Mouse (Mus musculus) testis, adult 2 months (tissue): ENCODE measurements around the gene Frat1. TPM values are rescaled to one million over a fixed set of nuclear protein-coding genes. Genes with fewer than 3 reads are reported as not detected.

Source experiments
- H3K27ac ChIP-seq: fragments of 200-500 bp; 2 replicates; pipeline ENCODE4 v1.5.1; 2012; ENCODE audit warnings: low read depth, low read length; ENCODE audit not compliant: control insufficient read depth, insufficient read depth
- H3K27me3 ChIP-seq: fragments of 200-500 bp; 2 replicates; pipeline ENCODE4 v1.6.1; 2012; ENCODE audit warnings: mild to moderate bottlenecking, low read length, moderate library complexity; ENCODE audit not compliant: control insufficient read depth, insufficient read depth
- H3K36me3 ChIP-seq: fragments of 200-500 bp; 2 replicates; pipeline ENCODE4 v1.6.1; 2012; ENCODE audit warnings: mild to moderate bottlenecking, low read length; ENCODE audit not compliant: control insufficient read depth, insufficient read depth
- H3K4me1 ChIP-seq: fragments of 200-500 bp; 2 replicates; pipeline ENCODE4 v1.6.1; 2012; ENCODE audit warnings: low read length; ENCODE audit not compliant: control insufficient read depth, insufficient read depth
- H3K4me3 ChIP-seq: fragments of 200-500 bp; 2 replicates; pipeline ENCODE4 v1.5.1; 2012; ENCODE audit warnings: low read depth, mild to moderate bottlenecking, low read length, moderate library complexity, mixed read lengths; ENCODE audit not compliant: control insufficient read depth
- CTCF ChIP-seq: fragments of 200-500 bp; IDR thresholded peaks from 2 replicates; pipeline ENCODE4 v1.5.1; 2012; ENCODE audit warnings: low read depth, mild to moderate bottlenecking, inconsistent platforms, low read length, moderate library complexity; ENCODE audit not compliant: control insufficient read depth, insufficient read depth, insufficient replicate concordance
- POLR2A ChIP-seq: fragments of 200-500 bp; IDR thresholded peaks from 2 replicates; pipeline ENCODE4 v1.6.1; 2012; ENCODE audit warnings: low read depth, mild to moderate bottlenecking, inconsistent platforms, low read length, moderate library complexity; ENCODE audit not compliant: control insufficient read depth
- polyA plus RNA-seq: library from polyadenylated mRNA; depleted of rRNA; stranded (reverse); fragments of >200 nt; gene quantifications from 2 replicates; pipeline ENCODE4 v1.2.3, GENCODE M21; 2012; rRNA removed

The Frat1 gene
- polyA plus RNA-seq: 103 and 140 TPM in 2 replicates

- TF ChIP-seq POLR2A: peak; percentile 51; the same call in 1 of the 2 replicates
- TF ChIP-seq CTCF: no peak
Measured at GRCm38 (mm10) chr19:41829381-41830105, at the start of gene Frat1. Frat1 (plus strand) TSS chr19:41829970.

GRCm38 (mm10) chr19:41786896-41787295 is 42.9 kb upstream of the Frat1 start:
- no peaks in the 10 kb centered on the region for H3K27me3 ChIP-seq
- no peak overlapping the region for H3K27ac ChIP-seq
- H3K36me3 ChIP-seq: peaks cover 3% of the 10 kb centered on the region
- no peaks in the 10 kb centered on the region for H3K4me1 ChIP-seq
- H3K4me3 ChIP-seq: no peak overlapping the region
- TF ChIP-seq CTCF (no peak), POLR2A (no peak)

More at GRCm38 (mm10) chr19:41829381-41830105, at the start of gene Frat1:
- peaks cover 9% of the 10 kb centered on the region; the same call in 1 of the 2 replicates for H3K27me3 ChIP-seq
- H3K36me3 ChIP-seq: no peaks in the 10 kb centered on the region
- peaks cover 16% of the 10 kb centered on the region for H3K4me1 ChIP-seq
- peak within 1 kb of the TSS; percentile 86 for H3K27ac ChIP-seq
- H3K4me3 ChIP-seq: peak within 1 kb of the TSS; percentile 97

- Histone ChIP-seq H3K4me3 (no peak overlapping the region), H3K27me3 (no peaks in the 10 kb centered on the region), H3K36me3 (peaks cover 3% of the 10 kb centered on the region), H3K4me1 (no peaks in the 10 kb centered on the region), H3K27ac (no peak overlapping the region)
- TF ChIP-seq CTCF: no peak
- TF ChIP-seq POLR2A: no peak
Measured at GRCm38 (mm10) chr19:41789110-41789961, 40.4 kb upstream of the Frat1 start.

GRCm38 (mm10) chr19:41791384-41791783 is 38.4 kb upstream of the Frat1 start:
- Histone ChIP-seq H3K36me3 (peaks cover 2% of the 10 kb centered on the region; the same call in 1 of the 2 replicates), H3K4me3 (no peak overlapping the region), H3K27ac (no peak overlapping the region), H3K4me1 (no peaks in the 10 kb centered on the region), H3K27me3 (no peaks in the 10 kb centered on the region)
- TF ChIP-seq CTCF (no peak), POLR2A (no peak)

- no peak overlapping the region for H3K4me3 ChIP-seq
- no peaks in the 10 kb centered on the region for H3K27me3 ChIP-seq
- H3K36me3 ChIP-seq: no peaks in the 10 kb centered on the region; the same call in 1 of the 2 replicates
- H3K4me1 ChIP-seq: peaks cover 3% of the 10 kb centered on the region
- no peak overlapping the region for H3K27ac ChIP-seq
- TF ChIP-seq CTCF: no peak
- TF ChIP-seq POLR2A: no peak
Measured at GRCm38 (mm10) chr19:41792934-41793486, 36.8 kb upstream of the Frat1 start.

- no peak for TF ChIP-seq POLR2A
- no peak for TF ChIP-seq CTCF
- H3K27me3 ChIP-seq: no peaks in the 10 kb centered on the region
- H3K36me3 ChIP-seq: no peaks in the 10 kb centered on the region; the same call in 1 of the 2 replicates
- H3K4me3 ChIP-seq: no peak overlapping the region
- H3K27ac ChIP-seq: no peak overlapping the region
- H3K4me1 ChIP-seq: peaks cover 3% of the 10 kb centered on the region
Measured at GRCm38 (mm10) chr19:41794017-41794416, 35.8 kb upstream of the Frat1 start.

- H3K27me3 ChIP-seq: no peaks in the 10 kb centered on the region
- H3K27ac ChIP-seq: no peak overlapping the region
- H3K36me3 ChIP-seq: no peaks in the 10 kb centered on the region; the same call in 1 of the 2 replicates
- H3K4me3 ChIP-seq: no peak overlapping the region
- H3K4me1 ChIP-seq: peaks cover 3% of the 10 kb centered on the region
- TF ChIP-seq POLR2A (no peak), CTCF (no peak)
Measured at GRCm38 (mm10) chr19:41794901-41795300, 34.9 kb upstream of the Frat1 start.
